Mouse (Mus musculus) gastrocnemius, adult 18-20 months (tissue): ENCODE results near the gene Olfr1353. TPM values are rescaled to one million over a fixed set of nuclear protein-coding genes. Genes with fewer than 3 reads are reported as not detected.
"Not testable (repeated sequence)": the region's sequence is repeated elsewhere in the genome, so short reads cannot be mapped to it uniquely, and the experiment has no call there.

ENCODE experiments used
- DNase-seq: peaks from one replicate; pipeline ENCODE4 v3.0.0; 2021; ENCODE audit warnings: low spot score
- long read RNA-seq, 2 experiments: library from polyadenylated mRNA; stranded (forward); transcript quantifications; one replicate each; pipeline ENCODE4 v2.0.0; 2021
- total RNA-seq, 2 experiments: library from RNA; stranded (reverse); gene quantifications; 2 replicates each; pipeline ENCODE4 v1.2.3; 2021

The Olfr1353 gene
- not detected for total RNA-seq
- long read RNA-seq, experiment 1, result 0 reads
- long read RNA-seq, experiment 2, result 0 reads

- not testable (repeated sequence) for DNase-seq
These were observed at the start of gene Olfr1353 for GRCm38 (mm10) chr10:78963009-78963408. Gene Olfr1353 (plus strand): TSS chr10:78963309.

- not testable (repeated sequence) for DNase-seq
These were observed 12.8 kb upstream of the Olfr1353 start, which contains the start of gene Olfr8 for GRCm38 (mm10) chr10:78950336-78950735. Gene Olfr8 (plus strand): TSS chr10:78950636.

GRCm38 (mm10) chr10:78980750-78981149 lies 17.6 kb downstream of the Olfr1353 start, which contains the start of gene Olfr1352:
Gene Olfr1352 (plus strand): TSS chr10:78981050.
- no peak for DNase-seq

- DNase-seq, result no peak
These were observed 49.1 kb downstream of the Olfr1353 start, which contains the start of gene Olfr1351 for GRCm38 (mm10) chr10:79012172-79012571. Gene Olfr1351 (plus strand): TSS chr10:79012472.

Other genes with a start within 250 kb of the Olfr1353 start
- gene Casp14, start 245.0 kb upstream of the Olfr1353 start, total RNA-seq, result not detected
- not detected for gene Ccdc105, start 210.2 kb upstream of the Olfr1353 start, total RNA-seq
- gene Slc1a6, start 182.8 kb upstream of the Olfr1353 start, total RNA-seq, result not detected
- not detected for gene Olfr1356, start 111.1 kb upstream of the Olfr1353 start, total RNA-seq
- not detected for gene Olfr1355, start 87.8 kb upstream of the Olfr1353 start, total RNA-seq
- not detected for gene Olfr1354, start 50.1 kb upstream of the Olfr1353 start, total RNA-seq
- gene Olfr8, start 12.7 kb upstream of the Olfr1353 start, total RNA-seq, result not detected
- gene Olfr1352, start 17.7 kb downstream of the Olfr1353 start, total RNA-seq, result not detected
- gene Olfr1351, start 49.2 kb downstream of the Olfr1353 start, total RNA-seq, result not detected
- gene Olfr57, start 65.4 kb downstream of the Olfr1353 start, total RNA-seq, result not detected
- 1 to 10 TPM; 8.9 to 9.1 TPM for gene 2610008E11Rik, start 134.3 kb downstream of the Olfr1353 start, total RNA-seq
- gene Vmn2r80, start 185.5 kb downstream of the Olfr1353 start, total RNA-seq, result not detected